Mouse (Mus musculus): ENCODE results near the gene Dlx2. TPM values are rescaled to one million over a fixed set of nuclear protein-coding genes. Genes with fewer than 3 reads are reported as not detected.

Dlx2 gene
- total RNA-seq, 2 experiments from 2014 or later, result 4.9 to 5.3 TPM

DNA sequence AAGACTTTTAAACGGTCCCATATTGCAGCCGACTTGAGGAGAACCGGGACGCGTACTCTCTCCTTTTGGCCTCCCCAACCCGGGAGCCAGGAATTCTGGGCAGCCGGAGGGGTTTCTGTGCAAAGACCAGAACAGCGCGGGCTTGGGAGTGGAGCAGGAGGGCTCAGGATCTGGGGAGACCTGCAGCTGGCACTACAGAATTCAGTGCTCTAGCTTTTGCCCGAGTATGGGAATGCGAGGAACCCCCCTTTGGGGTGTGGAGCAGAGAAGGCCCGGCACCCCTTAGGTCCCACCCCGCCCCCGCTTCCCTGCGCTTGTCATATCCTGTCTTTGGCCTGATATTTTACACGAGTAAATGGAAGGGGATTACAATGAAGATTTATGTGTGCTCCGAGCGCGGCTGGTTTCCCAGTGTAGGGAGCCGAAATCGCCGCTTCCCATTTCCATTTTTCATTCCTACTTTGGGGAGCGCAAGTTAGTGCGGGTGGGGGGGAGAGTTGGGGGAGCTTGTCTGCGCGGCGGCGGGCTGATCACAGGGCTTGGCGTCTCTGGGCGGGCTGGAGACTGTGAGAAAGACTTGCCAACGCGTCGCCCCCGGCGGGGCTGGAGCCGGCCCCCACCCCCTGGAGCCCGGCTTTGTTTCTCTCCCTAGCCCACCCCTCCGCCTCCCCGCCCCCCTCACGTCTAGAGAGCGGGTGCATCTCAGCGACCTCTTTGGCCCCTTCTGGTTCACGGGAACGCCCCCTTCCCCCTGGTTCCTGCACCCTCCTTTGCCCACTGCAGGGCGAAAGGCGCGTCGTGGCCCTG, 5.7 kb downstream of the Dlx2 start:
- no peak for DNase-seq

DNA sequence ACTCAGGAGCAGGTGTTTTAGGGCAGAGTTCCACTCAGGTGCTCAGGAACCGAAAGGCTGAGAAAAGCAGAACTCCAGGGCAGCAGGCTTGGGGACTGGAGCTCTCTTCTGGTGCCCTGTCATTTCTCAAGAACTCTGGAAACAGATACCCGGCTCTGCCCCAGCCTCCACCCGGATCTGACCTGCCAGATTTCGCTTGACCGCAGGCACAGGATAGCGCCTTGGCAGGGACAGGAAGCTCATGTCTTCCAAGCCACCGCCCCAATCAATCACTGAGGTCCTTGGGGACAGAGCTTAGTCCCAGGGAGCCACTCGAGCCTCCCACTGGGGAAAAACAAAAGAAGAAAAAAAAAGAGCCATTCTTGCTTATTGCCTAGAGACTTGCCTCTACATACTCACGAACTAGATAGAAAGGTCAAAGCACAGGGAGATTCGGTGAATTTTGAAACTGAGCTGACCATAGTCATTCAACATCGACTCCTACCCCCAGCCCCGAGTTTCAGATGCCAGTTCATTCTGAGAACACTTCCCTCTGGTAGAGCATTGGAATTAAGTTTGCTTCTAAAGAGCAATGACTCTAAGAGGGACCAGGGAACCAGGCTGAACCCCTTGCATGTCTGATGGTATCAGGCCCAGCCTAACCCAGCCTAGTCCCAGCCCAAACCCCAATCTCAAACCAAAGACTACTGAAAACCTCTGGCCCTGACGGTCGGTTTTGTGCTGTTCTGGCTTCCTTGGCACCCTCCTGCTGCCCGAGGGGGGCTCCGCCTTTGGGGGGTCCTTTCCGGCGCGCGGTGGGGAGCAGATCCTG, 12.1 kb downstream of the Dlx2 start:
- DNase-seq, result no peak

GRCm38 (mm10) chr2:71533094-71533493, 13.5 kb downstream of the Dlx2 start:
- no peak for DNase-seq

DNA sequence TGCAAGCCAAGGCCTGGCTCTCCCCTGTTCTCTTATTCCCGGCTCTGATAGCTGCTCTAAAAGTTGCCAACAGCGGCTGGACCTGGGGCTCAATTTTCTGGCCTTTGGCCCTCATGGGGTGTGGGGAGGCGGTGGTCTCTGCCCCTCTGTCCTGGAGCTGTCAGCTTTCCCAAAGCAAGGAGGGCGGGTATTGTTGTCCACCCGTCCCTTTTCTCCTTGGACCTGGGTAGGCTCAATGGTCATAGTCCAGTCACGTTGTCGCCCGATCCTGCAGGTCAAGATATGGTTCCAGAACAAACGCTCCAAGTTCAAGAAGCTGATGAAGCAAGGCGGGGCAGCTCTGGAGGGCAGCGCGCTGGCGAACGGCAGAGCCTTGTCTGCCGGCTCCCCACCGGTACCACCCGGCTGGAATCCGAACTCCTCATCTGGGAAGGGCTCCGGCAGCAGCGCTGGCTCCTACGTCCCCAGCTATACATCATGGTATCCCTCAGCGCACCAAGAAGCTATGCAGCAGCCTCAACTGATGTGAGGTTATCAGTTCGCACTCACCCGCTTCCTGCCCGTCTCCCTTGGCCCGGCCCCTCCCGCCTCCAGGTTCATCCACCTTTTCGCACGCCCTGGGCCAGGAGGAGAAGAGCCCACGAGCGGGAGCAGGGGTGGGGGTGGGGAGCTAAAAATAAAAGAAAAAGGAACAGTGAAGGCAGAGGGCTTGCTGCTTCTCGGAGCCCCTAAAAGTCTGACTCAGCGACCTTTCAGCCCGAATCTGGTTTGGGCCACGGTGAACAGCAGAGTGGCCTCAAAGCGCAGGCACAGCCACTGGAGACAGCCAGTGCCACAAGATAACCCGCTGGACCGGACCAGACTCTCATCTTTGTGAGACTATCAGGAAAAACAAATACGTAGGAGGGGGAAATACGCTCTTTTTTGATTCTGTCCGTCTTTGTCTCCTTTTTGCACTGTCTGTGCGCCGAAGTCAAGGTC, 14.3 kb downstream of the Dlx2 start:
- DNase-seq, result no peak

DNA sequence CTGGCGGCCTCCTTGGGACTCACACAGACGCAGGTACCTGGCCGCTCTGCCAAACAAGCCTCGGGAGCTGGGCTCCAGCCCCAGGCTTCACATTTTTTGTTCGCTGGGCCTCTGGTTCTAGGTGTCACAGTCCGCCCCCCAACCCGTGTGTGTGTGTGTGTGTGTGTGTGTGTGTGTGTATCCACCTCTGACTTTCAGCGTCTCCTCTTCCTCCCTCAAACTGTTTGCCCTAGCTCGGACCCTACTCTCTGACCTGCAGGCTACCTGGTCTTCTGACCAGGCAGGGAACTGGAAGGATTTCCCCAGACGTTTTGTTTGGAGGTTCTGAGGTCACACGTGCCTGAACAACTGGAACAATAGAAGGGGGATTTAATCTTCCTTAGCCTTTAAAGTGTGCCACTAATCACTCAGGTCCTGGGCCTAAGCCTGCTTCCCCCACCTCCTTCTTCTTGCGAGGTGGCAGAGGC, 15.4 kb downstream of the Dlx2 start:
- no peak for DNase-seq

DNA sequence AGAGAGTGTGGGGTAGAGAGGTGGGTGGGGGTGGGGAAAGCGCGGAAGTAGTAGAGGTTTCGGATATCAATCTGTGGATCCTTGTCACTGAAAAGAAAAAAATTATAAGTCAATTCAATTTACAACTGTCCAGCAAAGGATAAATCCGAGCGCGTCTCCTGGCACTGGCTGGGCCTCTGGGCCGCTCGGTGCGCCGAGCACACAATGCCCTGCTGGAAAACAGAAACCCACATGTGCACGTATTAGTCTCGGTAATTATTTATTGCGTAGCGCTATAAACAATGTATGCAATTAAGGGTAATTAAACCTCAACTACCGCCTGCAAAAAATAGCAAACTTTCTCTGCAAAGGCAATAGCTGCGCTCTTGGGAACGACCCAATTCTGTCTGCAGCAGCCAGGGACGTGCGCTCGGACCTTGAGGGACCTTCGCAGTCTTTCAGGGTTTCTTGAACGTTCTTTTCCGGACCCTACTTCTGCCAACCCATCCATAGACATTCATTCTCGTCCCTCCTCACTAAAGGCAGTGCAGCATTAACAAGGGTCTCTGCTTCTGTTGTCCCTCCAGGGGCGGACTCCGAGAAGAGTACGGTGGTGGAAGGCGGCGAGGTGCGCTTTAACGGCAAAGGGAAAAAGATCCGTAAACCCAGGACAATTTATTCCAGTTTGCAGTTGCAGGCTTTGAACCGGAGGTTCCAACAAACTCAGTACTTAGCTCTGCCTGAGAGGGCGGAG, 16.0 kb downstream of the Dlx2 start:
- DNase-seq, result no peak

- DNase-seq, result no peak
Measured at GRCm38 (mm10) chr2:71529511-71530351, 16.8 kb downstream of the Dlx2 start.

DNA sequence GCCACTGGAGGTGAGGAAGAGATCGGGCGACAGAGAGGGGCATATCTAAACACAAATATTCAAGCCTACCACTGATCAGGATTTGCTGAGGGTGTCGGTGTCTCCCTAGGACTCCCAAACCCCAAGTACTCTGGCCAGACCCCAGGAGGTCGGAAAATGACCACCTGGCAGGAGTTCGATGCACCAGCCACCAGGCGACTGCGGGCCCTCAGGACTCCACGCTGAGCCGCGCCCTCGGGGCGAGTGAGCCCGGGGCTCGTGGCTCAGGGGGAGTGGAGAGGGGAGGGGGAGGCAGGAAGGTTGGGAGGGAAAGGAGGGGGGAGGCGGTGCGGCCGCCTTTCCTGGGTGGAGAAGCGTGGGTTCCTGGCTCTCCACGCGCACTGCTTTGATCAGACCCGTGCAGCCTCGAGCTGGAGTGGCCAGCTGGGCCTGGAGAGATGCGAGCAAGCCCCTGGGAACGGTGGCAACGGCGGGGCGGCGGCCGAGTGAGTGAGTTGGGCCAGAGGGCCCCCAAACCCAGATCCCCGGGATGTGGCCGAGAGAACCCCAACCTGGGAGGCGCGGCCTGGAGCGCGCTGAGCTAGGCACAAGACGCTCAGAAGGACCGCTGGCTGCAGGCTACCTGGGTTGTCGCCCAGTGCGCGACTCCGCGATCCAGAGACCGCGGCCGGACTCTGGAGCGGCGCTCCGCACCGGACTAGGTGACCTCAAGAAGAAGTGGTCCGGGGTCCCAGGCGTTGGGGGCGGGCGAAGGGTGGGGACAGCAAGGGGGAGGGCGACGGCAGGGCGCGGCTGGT, 17.6 kb downstream of the Dlx2 start:
- DNase-seq, result no peak

DNA sequence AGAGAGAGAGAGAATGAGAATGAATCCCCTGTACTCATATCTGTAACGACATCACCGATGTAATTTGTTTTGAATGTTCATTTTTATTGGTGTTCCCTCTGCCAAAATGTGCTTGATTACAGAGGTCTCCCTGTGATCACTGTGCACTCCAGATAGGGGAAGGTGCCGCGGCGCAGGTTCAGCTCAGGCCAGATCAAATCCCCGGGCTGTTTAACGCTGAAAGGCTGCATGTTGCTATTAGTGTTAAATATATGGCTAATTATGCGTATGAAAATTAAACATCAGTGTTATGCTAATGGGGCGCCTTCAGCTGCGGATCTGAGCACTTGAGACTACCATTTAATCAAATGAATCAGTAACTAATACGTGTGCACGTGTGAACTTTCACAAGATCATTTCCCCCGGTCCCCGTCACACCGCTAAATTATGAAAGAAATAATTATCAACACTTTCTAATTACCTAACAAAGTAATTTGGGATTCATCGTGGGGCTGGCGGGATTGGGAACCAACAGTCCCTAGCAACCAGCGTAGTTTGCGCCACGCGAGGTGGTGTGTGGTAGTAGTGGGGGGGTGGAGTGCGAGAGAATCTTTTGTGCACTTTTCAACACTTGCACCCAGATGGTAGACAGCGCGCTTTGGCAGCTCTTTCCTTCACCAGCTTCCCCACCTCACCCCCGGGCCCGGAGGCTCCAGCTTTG, 18.4 kb downstream of the Dlx2 start, which contains the start of gene Dlx1:
Dlx1 (plus strand) TSS at position 100 of the 700 bp plus-strand sequence.
- DNase-seq, result no peak

DNA sequence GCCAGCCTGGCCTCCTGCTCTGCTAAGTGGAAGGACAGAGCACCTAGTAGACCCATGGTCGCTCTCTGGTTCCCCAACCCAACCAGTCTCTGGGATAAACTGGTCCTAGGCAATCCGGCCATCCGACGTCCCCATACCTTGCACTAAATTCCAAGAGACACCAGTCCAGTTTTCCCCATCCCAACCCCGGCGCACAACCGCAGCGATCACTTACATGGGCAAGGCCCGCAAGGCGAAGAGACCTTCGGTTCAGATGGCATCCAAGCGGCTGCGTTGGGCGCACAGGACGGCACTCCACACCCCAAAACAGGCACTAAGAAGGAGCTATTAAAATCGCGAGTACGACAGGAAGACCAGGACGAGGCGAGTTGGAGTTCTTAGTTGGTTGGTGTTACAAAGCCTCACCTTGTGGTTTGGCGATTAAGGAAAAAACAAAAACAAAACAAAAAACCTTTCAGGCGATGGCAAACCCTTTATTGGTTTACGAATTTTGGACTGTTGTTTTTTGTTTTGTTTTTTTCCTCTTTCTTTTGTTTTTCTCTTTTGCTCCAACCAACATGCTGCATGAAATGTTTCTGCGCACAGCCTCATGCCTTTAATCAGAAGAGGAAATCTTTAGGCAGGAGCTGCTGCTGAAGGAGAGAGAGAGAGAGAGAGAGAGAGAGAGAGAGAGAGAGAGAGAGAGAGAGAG, 19.1 kb downstream of the Dlx2 start:
- DNase-seq, result no peak

GRCm38 (mm10) chr2:71526595-71527322, 19.8 kb downstream of the Dlx2 start:
- DNase-seq, result no peak

DNA sequence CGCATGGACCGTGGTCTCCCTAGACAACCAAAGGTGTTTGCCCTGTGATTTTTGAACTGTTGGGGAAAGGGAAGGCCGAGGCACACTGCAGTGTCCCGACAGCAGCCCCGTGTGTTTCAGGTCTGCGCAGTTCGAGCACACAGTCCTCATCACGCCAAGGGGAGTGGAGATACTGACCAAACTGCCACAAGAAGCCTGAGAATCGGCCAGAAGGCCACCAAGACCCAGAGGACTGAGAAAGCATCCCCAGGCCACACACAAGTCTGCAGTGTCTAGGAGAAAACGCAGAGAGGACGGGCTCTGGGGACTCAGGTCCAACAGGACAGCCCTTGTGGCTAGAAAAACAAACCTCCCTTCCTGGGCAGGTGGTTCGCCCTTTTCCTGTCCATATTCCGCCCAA, 21.8 kb downstream of the Dlx2 start:
- DNase-seq, result no peak

DNA sequence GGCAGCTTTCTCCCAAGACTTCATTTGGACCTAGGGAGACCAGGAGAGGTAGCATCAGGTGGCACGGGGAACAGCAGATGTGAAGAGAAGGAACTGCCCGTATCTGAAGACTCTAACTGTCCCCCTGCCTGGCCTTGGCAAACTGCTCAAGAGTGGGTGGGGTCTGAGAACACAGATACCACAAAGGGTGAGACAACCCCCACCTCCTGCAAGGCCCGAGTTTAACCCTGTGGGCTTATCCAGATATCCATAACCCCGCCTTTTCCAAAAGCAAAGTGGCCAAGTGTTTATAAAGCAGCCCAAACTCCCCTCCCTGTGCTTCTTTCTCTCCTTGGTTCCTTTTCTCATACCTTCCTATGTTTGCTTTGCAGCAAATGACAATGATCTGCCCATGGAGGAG, 23.1 kb downstream of the Dlx2 start:
- no peak for DNase-seq

DNA sequence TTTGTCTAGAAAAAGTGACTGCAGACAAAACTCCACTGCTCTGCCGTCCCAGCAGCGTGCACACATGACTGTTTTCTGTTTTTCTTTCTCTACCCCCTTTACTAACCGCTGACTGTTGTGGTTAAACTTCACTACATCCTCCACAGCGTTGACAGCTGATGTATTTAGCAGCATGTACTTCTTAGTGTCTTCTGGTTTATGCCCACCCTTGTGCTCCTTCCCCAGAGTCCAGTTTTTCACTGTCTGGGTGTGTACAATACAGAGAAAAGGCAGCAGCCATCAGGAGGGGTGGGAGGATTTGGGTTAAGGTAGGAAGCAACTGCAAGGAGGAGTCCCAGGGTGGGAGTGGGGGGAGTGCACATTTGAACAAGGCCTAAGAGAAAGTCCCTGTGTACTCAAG, 23.7 kb downstream of the Dlx2 start:
- DNase-seq, result no peak

DNA sequence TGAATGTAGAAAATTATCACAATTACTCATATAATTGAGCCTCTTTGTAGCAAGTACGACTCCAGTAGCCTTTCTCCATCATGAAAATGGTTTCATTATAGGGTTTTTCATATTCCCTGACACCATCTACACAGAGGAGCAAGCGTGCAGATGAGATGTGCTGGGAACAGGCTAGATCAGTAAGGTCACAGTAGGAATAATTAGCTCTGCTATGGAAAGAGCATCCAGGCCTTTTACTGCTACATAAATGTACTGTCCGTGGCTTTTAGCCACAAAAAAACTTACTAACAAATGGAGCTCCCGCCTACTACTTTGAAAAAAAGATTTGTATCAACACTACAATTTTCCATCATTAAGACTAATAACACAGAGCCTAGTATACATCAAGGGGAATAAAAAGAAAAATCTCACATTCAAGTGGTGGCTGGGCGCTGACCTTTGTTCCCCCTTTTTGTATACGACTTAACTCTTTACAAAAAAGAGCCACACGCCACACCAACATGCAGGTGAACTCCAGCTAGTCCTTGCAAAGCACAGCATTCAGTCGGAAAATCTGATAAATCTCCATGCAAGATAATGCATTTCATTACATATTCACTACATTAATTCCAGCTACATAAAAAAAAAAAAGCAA, 29.0 kb downstream of the Dlx2 start:
- DNase-seq, result no peak

- no peak for DNase-seq
Measured at GRCm38 (mm10) chr2:71516995-71517394, 29.6 kb downstream of the Dlx2 start.

GRCm38 (mm10) chr2:71512326-71512725, 34.2 kb downstream of the Dlx2 start:
- DNase-seq, result no peak
